Mouse (Mus musculus) intestine, embryonic 15.5 days (tissue): ENCODE data around the gene Hmgb2. TPM values are rescaled to one million over a fixed set of nuclear protein-coding genes. Genes with fewer than 3 reads are reported as not detected.
"Not testable (repeated sequence)": the region's sequence is repeated elsewhere in the genome, so short reads cannot be mapped to it uniquely, and the experiment has no call there.

Experiments used
- ATAC-seq: fragments of 200-750 bp; cut with Nextera tagmentation; 2 replicates; pipeline ENCODE4 v1.8.0; 2017; ENCODE audit warnings: moderate TSS enrichment, moderate library complexity
- H3K27ac ChIP-seq: fragments of 300-500 bp; sonication (generic); 2 replicates; pipeline ENCODE4 v1.5.1; 2015; ENCODE audit warnings: mild to moderate bottlenecking, inconsistent platforms
- H3K27me3 ChIP-seq: fragments of 300-500 bp; sonication (generic); replicated peaks from 2 replicates; pipeline ENCODE4 v1.6.1; 2015; ENCODE audit warnings: inconsistent platforms
- H3K36me3 ChIP-seq: fragments of 300-500 bp; sonication (generic); 2 replicates; pipeline ENCODE4 v1.6.1; 2015; ENCODE audit warnings: inconsistent platforms
- H3K4me1 ChIP-seq: fragments of 300-500 bp; sonication (generic); replicated peaks from 2 replicates; pipeline ENCODE4 v1.6.1; 2015; ENCODE audit warnings: inconsistent platforms
- H3K4me2 ChIP-seq: fragments of 300-500 bp; sonication (generic); replicated peaks from 2 replicates; pipeline ENCODE4 v1.6.1; 2015; ENCODE audit warnings: mild to moderate bottlenecking, inconsistent platforms
- H3K4me3 ChIP-seq: fragments of 300-500 bp; sonication (generic); replicated peaks from 2 replicates; pipeline ENCODE4 v1.5.1; 2015; ENCODE audit warnings: inconsistent platforms
- H3K9ac ChIP-seq: fragments of 300-500 bp; sonication (generic); 2 replicates; pipeline ENCODE4 v1.6.1; 2015; ENCODE audit warnings: inconsistent platforms
- H3K9me3 ChIP-seq: fragments of 300-500 bp; sonication (generic); 2 replicates; pipeline ENCODE4 v1.6.1; 2016; ENCODE audit warnings: inconsistent platforms
- WGBS: fragments of 180-500 bp; shearing (Covaris S2); methylation state at CpG from one replicate; pipeline ENCODE4 v1.1.7; 2015; 5-methylcytosine and 5-hydroxymethylcytosine counted together
- polyA plus RNA-seq: library from polyadenylated mRNA; unstranded; fragments of >200 nt; fragmentation: Nextera tagmentation; extraction: Ambion mirVana; gene quantifications from 2 replicates; pipeline ENCODE4 v1.2.1, GENCODE M21; 2015

Hmgb2 gene
- polyA plus RNA-seq, 1 experiment from 2014 or later, result 387 TPM

DNA sequence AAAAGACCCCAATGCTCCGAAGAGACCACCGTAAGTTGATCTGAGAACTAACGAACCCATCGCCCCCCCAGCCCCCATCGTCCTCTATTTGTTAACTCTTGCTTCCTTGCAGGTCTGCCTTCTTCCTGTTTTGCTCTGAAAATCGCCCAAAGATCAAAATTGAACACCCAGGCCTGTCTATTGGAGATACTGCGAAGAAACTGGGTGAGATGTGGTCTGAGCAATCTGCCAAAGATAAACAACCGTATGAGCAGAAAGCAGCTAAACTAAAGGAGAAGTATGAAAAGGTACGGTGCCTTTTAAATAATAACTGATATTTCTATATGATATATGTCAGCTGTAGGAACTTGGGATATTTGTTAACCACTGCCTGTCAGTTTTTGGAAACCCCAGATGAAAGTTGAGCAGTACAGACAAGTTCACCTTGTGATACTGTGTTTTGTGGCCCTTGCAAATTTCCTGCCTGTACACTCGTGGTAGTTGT, 1.5 kb downstream of the Hmgb2 start:
- Histone ChIP-seq H3K4me3 (peak overlapping the region; percentile 79), H3K4me2 (peak overlapping the region; percentile 51), H3K9ac (peak overlapping the region; percentile 99; the same call in 1 of the 2 replicates)
- H3K27ac ChIP-seq, H3K9me3 ChIP-seq, H3K4me1 ChIP-seq, ATAC-seq, H3K27me3 ChIP-seq, H3K36me3 ChIP-seq: not testable (repeated sequence)
- WGBS, result 4% methylated on average over 10 of the region's 10 CpGs

DNA sequence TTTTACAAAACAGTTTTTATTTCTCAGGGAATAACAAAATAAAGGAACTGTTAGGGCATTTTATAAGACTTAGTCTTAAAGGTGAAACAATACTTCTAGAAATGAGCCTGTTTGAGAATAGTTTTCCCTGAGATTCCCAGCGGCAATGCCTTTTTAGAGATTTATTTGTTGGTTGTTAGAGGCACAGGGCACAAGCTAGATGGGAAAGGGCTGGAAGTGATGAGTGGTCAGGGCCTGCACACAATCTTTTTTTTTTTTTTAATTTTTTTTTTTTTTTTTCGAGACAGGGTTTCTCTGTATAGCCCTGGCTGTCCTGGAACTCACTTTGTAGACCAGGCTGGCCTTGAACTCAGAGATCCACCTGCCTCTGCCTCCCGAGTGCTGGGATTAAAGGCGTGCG, 5.0 kb downstream of the Hmgb2 start:
- H3K27ac ChIP-seq, ATAC-seq, H3K27me3 ChIP-seq, H3K9ac ChIP-seq, H3K4me1 ChIP-seq, H3K4me3 ChIP-seq, H3K36me3 ChIP-seq, H3K9me3 ChIP-seq, H3K4me2 ChIP-seq: not testable (repeated sequence)
- WGBS, result 95% methylated on average over 4 of the region's 5 CpGs

DNA sequence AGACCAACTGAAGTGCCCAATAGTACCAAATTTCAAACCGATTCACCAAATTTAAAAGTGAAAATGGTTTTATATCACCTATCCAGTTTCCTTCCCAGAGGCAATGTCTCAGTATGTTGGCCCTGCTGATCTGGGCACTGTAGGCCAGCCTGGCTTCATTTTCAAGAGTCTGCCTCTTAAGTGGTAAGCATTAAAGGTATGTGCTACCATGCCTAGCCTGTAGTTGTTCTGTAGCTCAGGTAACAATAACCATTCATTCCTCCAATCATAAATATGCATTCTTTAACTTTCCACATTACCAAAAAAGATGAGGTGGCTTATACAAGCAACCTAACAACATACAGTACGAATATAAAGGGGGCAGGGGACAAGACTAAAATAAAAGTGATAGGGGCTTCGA, 6.0 kb downstream of the Hmgb2 start:
- no peak overlapping the region for H3K4me2 ChIP-seq
- WGBS, result 92% methylated on average over 3 of the region's 3 CpGs
- H3K4me3 ChIP-seq, result no peak overlapping the region
- H3K9me3 ChIP-seq, result no peaks in the 10 kb centered on the region
- no peaks in the 10 kb centered on the region for H3K4me1 ChIP-seq
- H3K9ac ChIP-seq, result no peak overlapping the region
- ATAC-seq, result no peak
- H3K27ac ChIP-seq, result no peak overlapping the region
- H3K36me3 ChIP-seq, result no peaks in the 10 kb centered on the region
- H3K27me3 ChIP-seq, result no peaks in the 10 kb centered on the region

DNA sequence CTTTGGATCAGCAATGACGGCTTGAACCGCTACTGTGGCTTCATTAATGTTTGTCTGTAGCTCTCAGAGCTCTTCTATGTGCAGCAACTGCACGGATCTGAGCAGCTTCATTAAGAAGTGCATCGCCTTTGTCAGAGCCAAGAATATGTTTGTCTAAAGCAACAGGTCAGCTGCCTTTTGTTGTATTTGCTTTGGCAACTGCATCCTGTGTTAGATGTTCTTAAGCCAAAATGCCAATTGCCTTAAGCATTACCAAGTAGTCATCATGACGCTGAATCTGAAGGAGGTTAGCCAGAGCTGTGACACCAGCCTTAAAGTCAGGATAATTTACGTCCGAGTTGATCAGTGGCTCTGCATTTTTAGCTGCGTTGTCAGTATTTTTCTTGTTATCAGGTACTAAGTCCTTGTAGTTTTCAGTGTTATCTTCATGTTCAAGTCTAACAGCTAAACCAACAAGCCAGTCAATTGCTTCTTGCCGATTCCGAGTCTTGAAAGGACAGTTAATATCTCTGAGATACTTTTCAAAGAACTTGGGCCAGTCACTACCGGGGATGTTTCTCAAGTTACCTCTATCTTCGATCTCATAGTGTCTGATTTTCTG, 8.6 kb downstream of the Hmgb2 start:
- no peak for ATAC-seq
- no peak overlapping the region for H3K4me2 ChIP-seq
- WGBS, result 81% methylated on average over 12 of the region's 12 CpGs

DNA sequence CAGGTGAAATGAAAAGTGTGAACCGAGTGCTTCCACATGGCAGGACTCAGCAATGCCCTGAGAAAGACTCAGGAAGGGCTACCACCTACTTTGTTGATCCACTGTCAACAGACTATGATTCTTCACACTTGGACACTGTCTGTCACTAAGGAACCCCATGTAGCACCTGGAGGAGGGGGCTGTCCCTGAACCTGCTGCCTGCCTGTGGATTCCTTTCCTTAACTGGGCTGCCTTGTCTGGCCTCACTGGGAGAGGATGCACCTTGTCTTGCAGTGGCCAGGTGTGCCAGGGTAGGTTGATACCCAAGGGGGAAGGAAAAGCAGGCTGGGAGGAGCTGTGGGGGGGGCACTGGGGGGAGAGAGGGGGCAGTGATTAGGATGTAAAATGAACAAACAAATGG, 16.3 kb downstream of the Hmgb2 start:
- ATAC-seq, result no peak
- no peaks in the 10 kb centered on the region for H3K36me3 ChIP-seq
- no peaks in the 10 kb centered on the region for H3K27me3 ChIP-seq
- no peak overlapping the region for H3K9ac ChIP-seq
- H3K4me3 ChIP-seq, result no peak overlapping the region
- H3K4me1 ChIP-seq, result no peaks in the 10 kb centered on the region
- no peak overlapping the region for H3K4me2 ChIP-seq
- no peaks in the 10 kb centered on the region for H3K9me3 ChIP-seq
- 94% methylated on average over 1 of the region's 1 CpGs for WGBS
- H3K27ac ChIP-seq, result no peak overlapping the region

More for the DNA sequence above, 8.6 kb downstream of the Hmgb2 start:
- no peak overlapping the region for H3K9ac ChIP-seq
- no peaks in the 10 kb centered on the region for H3K9me3 ChIP-seq
- no peak overlapping the region for H3K4me3 ChIP-seq
- H3K4me1 ChIP-seq, result no peaks in the 10 kb centered on the region
- no peak overlapping the region for H3K27ac ChIP-seq
- H3K27me3 ChIP-seq, result no peaks in the 10 kb centered on the region
- no peaks in the 10 kb centered on the region for H3K36me3 ChIP-seq

DNA sequence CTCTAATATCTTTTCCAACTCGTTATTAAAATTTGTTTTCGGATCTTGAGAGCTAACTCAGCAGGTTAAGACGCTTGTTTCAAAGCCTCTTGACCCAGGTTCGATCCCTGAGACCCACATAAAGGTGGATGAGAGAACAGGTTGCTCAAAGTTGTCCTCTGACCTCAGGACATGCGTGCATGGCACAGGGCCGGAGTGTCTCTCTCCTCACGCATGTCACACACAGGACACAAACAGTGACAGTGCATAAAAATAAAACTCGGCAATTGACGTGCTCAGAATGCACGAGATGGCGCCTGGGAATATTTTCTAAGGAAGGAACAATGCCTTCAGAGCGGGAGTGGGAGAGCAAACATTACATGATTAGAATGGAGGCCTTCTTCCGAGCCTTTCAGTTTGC, 18.5 kb downstream of the Hmgb2 start:
- Histone ChIP-seq H3K36me3 (peaks cover 3% of the 10 kb centered on the region; the same call in 1 of the 2 replicates), H3K9me3 (no peaks in the 10 kb centered on the region), H3K9ac (peak overlapping the region; percentile 15; the same call in 1 of the 2 replicates), H3K4me2 (no peak overlapping the region; the same call in 1 of the 2 replicates), H3K27ac (no peak overlapping the region), H3K4me3 (no peak overlapping the region), H3K4me1 (no peaks in the 10 kb centered on the region), H3K27me3 (no peaks in the 10 kb centered on the region)
- 84% methylated on average over 13 of the region's 13 CpGs for WGBS
- ATAC-seq, result 0 out of 2 replicates have a peak, but pooled peaks have one; percentile 7

DNA sequence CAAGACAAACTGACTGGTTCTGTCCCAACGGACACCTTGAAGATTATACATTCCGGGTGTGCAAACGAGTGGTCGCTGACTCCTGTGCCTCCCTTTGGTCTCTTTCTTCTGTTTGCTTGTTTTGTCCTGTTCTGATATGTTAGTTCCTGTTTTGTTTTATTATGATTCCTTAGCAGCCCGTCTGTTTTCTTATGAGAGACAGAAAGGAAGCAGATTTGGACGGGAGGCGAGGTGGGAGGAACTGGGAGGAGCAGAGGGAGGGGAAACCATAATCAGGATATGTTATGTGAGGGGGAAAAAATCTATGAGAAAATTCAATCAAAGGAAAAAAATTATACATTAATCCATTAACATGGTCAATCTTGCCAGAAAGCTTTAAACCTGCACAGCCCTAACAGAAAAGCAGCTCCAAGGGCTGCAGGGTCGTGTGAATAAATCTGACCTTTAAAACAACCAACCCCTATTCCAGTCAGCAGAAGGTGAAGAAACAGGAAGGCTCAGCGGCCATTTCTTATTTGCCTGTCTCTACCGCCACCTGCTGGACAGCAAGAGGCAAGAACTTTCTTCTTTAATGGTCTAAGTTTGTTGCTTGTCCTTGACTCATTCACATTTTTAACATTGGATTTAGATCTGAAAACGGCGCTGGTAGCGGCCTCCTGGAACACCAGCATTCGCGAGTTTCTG, 19.1 kb downstream of the Hmgb2 start:
- Histone ChIP-seq H3K27me3 (no peaks in the 10 kb centered on the region), H3K4me2 (peak overlapping the region; percentile 30; the same call in 1 of the 2 replicates), H3K9ac (peak overlapping the region; percentile 15; the same call in 1 of the 2 replicates), H3K36me3 (peaks cover 7% of the 10 kb centered on the region), H3K4me3 (no peak overlapping the region), H3K4me1 (no peaks in the 10 kb centered on the region), H3K9me3 (no peaks in the 10 kb centered on the region), H3K27ac (no peak overlapping the region)
- WGBS, result 22% methylated on average over 15 of the region's 15 CpGs
- peak; percentile 79 for ATAC-seq

DNA sequence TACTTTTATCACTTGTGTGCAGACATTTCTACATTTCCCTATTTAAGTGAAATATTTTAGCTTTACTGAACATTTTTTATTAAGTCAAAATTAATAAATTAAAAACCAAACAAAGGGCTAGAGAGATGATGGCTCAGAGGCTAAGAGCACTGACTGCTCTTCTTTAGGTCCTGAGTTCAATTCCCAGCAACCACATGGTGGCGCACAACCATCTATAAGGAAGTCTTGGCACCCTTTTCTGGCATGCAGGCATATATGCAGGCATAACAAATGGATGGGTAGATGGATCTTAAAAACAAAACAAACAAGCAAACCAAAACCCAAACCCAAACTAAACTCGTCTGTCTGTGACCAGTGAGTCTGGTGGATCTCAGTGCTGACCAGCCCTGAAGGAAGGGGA, 20.5 kb downstream of the Hmgb2 start:
- Histone ChIP-seq H3K36me3 (peaks cover 13% of the 10 kb centered on the region), H3K4me2 (no peak overlapping the region), H3K4me1 (no peaks in the 10 kb centered on the region), H3K4me3 (no peak overlapping the region), H3K9ac (no peak overlapping the region), H3K27ac (no peak overlapping the region), H3K9me3 (no peaks in the 10 kb centered on the region), H3K27me3 (no peaks in the 10 kb centered on the region)
- ATAC-seq, result no peak
- 64% methylated on average over 2 of the region's 2 CpGs for WGBS

DNA sequence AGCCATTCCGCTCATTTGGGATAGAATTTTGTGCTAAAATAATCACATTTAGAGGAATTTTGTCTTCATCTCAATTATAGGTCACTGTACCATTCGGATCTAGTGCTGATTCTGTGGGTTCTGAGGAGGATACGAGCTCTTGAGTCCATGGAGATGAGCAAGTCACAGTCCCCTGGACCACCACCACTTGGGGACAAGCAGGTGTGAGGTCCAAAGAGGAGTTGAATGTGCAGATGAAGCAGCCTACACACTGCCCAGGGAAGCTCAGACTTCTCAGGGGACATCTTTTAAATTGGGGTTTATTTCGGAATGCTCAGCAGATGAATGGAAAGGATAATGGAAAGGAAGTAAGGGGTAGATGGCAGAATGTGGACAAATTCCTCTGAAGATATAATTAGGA, 21.4 kb downstream of the Hmgb2 start:
- Histone ChIP-seq H3K9me3 (no peaks in the 10 kb centered on the region), H3K27me3 (no peaks in the 10 kb centered on the region), H3K4me1 (no peaks in the 10 kb centered on the region), H3K4me3 (no peak overlapping the region), H3K27ac (no peak overlapping the region), H3K4me2 (no peak overlapping the region), H3K9ac (no peak overlapping the region), H3K36me3 (peaks cover 13% of the 10 kb centered on the region)
- no peak for ATAC-seq
- WGBS, result 94% methylated on average over 4 of the region's 4 CpGs

DNA sequence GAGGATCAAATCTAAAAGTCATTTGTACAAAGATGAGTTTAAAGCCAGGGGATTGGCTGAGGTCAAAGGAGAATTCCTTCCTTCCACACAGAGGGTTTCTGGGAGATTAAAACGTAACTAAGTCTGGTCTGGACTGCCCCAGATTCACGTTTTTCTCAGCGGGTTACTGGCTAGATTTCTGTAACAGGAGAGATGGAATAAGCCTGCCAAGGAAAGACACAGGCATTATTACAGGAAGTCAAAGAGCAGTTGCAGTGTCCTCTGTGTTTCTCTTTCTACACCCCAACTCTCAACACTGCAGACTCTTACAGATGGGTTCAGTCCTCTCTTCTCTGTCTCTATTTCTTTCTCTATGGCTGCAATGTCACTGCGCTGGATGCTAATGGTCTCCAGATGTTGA, 22.8 kb downstream of the Hmgb2 start:
- 73% methylated on average over 4 of the region's 4 CpGs for WGBS
- no peak for ATAC-seq

DNA sequence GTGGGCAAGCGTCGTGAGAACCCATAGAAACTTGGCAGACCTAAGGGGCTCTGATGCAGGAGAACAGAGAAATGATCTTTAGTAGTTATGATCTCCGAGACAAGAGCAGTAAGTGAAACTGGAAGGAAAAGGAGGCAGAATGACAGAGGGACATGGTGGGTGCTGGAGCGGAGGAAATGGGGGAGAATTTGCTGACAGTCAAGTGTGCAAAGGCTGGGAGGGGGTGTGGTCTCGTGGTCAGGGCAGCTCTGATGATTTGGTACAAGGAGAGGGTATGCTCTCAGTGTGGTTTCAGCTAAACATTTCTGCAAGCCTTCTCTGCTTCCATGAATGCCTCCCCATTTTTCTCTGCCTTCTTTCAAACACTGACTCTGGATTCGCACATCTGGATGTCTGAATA, 24.5 kb downstream of the Hmgb2 start:
- no peaks in the 10 kb centered on the region for H3K9me3 ChIP-seq
- H3K36me3 ChIP-seq, result peaks cover 13% of the 10 kb centered on the region
- no peak for ATAC-seq

More for the DNA sequence above, 22.8 kb downstream of the Hmgb2 start:
- Histone ChIP-seq H3K9ac (no peak overlapping the region), H3K36me3 (peaks cover 13% of the 10 kb centered on the region), H3K4me2 (no peak overlapping the region), H3K9me3 (no peaks in the 10 kb centered on the region), H3K4me1 (no peaks in the 10 kb centered on the region), H3K27me3 (no peaks in the 10 kb centered on the region), H3K4me3 (no peak overlapping the region), H3K27ac (no peak overlapping the region)

DNA sequence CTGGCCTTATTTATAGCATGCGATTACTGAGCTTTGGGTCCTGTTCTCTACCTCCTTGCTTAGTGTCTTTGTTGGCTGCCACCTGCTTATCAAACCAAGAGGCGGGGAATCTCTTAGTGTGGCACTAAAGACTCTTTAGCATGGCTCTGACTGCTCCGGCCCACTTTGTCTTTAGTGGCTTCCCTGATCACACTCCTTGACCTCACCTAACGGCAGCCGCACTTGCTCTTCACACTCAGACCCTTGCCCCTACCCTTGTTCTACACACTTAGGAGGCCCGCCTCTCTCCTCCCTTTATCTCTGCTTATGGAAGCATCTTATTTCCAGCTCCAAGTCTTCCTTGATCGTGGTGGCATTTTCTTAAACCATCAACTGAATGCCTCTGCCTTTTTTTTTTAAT, 26.9 kb downstream of the Hmgb2 start:
- Histone ChIP-seq H3K4me1 (no peaks in the 10 kb centered on the region), H3K27ac (no peak overlapping the region), H3K36me3 (peaks cover 13% of the 10 kb centered on the region), H3K4me3 (no peak overlapping the region), H3K9me3 (no peaks in the 10 kb centered on the region), H3K27me3 (no peaks in the 10 kb centered on the region), H3K9ac (no peak overlapping the region), H3K4me2 (no peak overlapping the region)
- ATAC-seq, result peak; percentile 34; the same call in 1 of the 2 replicates
- WGBS, result 84% methylated on average over 7 of the region's 7 CpGs

More for the DNA sequence above, 24.5 kb downstream of the Hmgb2 start:
- Histone ChIP-seq H3K9ac (no peak overlapping the region), H3K27ac (no peak overlapping the region), H3K4me1 (no peaks in the 10 kb centered on the region), H3K4me3 (no peak overlapping the region), H3K4me2 (no peak overlapping the region), H3K27me3 (no peaks in the 10 kb centered on the region)
- 88% methylated on average over 6 of the region's 6 CpGs for WGBS
